Mouse (Mus musculus) embryonic facial prominence, embryonic 13.5 days (tissue): Measurements from ENCODE around the gene Ak4. TPM values are rescaled to one million over a fixed set of nuclear protein-coding genes. Genes with fewer than 3 reads are reported as not detected.

Source experiments
- polyA plus RNA-seq: library from polyadenylated mRNA; unstranded; fragments of >200 nt; fragmentation: Nextera tagmentation; extraction: Ambion mirVana; gene quantifications from 2 replicates; pipeline ENCODE4 v1.2.1, GENCODE M21; 2015

Gene Ak4
- polyA plus RNA-seq, 1 experiment from 2014 or later, result 12.0 TPM

Other genes with a start within 250 kb of the Ak4 start
- 72.2 and 83.4 TPM in 2 replicates for gene Jak1, start 154.0 kb upstream of the Ak4 start, polyA plus RNA-seq
- gene Dnajc6, start 77.4 kb downstream of the Ak4 start, polyA plus RNA-seq, result 2.0 and 2.4 TPM in 2 replicates
- gene Leprot, start 228.4 kb downstream of the Ak4 start, polyA plus RNA-seq, result 93.7 and 94.0 TPM in 2 replicates